Mouse (Mus musculus) small intestine, adult 2 months (tissue): ENCODE data around the gene Lgals3bp.

ENCODE experiments used
- CTCF ChIP-seq: fragments of 200-500 bp; IDR thresholded peaks from 2 replicates; pipeline ENCODE4 v1.5.1; 2012; ENCODE audit warnings: low read depth, mild to moderate bottlenecking, control low read depth, inconsistent platforms, low read length, moderate library complexity, mixed read lengths; ENCODE audit not compliant: insufficient replicate concordance, insufficient read length; ENCODE audit errors: extremely low read depth
- POLR2A ChIP-seq: fragments of 200-500 bp; IDR thresholded peaks from 2 replicates; pipeline ENCODE4 v1.6.1; 2012; ENCODE audit warnings: low read depth, mild to moderate bottlenecking, control low read depth, inconsistent platforms, low read length, moderate library complexity

DNA sequence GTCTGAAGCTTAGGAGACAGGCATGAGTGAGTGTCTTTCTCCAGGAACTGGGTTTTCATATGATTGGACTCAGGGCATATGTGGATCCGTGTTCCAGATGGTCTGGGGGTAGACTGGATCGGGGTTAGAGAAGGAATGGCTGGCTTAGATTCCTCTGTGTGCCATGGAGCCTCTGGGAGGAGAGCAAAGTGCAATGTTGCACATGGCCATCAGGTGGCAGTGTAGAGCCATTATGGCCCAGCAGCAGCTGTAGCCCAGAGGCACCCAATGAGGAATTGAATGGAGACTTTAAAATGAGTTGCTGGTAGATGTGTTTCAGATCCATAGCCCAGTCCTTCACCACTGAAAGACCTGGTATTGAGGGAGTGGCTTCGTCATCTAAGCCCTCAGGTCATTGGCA is 44.0 kb upstream of the Lgals3bp start:
- TF ChIP-seq CTCF (peak; percentile 96), POLR2A (no peak)
